Mouse (Mus musculus) small intestine, adult 2 months (tissue): ENCODE measurements at regions not wholly inside any gene's neighbourhood (a gene's known extent, or its start where the extent isn't known, plus 50 kb on each side); places are given as distances from the start of the nearest gene placed in this dataset.
A peak's percentile ranks its signal among the peaks of the same experiment; 100 is the strongest.

ENCODE experiments used
- H3K27ac ChIP-seq: fragments of 200-500 bp; 2 replicates; pipeline ENCODE4 v1.5.1; 2012; ENCODE audit warnings: low read depth, low read length, control low read depth, inconsistent platforms; ENCODE audit not compliant: insufficient read depth
- H3K27me3 ChIP-seq: fragments of 200-500 bp; 2 replicates; pipeline ENCODE4 v1.6.1; 2012; ENCODE audit warnings: mild to moderate bottlenecking, moderate library complexity, low read length, inconsistent platforms; ENCODE audit not compliant: control insufficient read depth, insufficient read depth
- H3K36me3 ChIP-seq: fragments of 200-500 bp; 2 replicates; pipeline ENCODE4 v1.6.1; 2012; ENCODE audit warnings: mild to moderate bottlenecking, low read length, control low read depth, inconsistent platforms; ENCODE audit not compliant: control insufficient read depth, insufficient read depth
- H3K4me1 ChIP-seq: fragments of 200-500 bp; 2 replicates; pipeline ENCODE4 v1.6.1; 2012; ENCODE audit warnings: low read length, inconsistent platforms, mixed read lengths; ENCODE audit not compliant: control insufficient read depth, insufficient read depth, insufficient read length
- H3K4me3 ChIP-seq: fragments of 200-500 bp; 2 replicates; pipeline ENCODE4 v1.5.1; 2012; ENCODE audit warnings: low read depth, mild to moderate bottlenecking, control low read depth, inconsistent platforms, low read length, moderate library complexity
- CTCF ChIP-seq: fragments of 200-500 bp; IDR thresholded peaks from 2 replicates; pipeline ENCODE4 v1.5.1; 2012; ENCODE audit warnings: low read depth, mild to moderate bottlenecking, control low read depth, inconsistent platforms, low read length, moderate library complexity, mixed read lengths; ENCODE audit not compliant: insufficient replicate concordance, insufficient read length; ENCODE audit errors: extremely low read depth
- POLR2A ChIP-seq: fragments of 200-500 bp; IDR thresholded peaks from 2 replicates; pipeline ENCODE4 v1.6.1; 2012; ENCODE audit warnings: low read depth, mild to moderate bottlenecking, control low read depth, inconsistent platforms, low read length, moderate library complexity
- WGBS: fragments of 180-500 bp; shearing (Covaris S2); methylation state at CpG from one replicate; pipeline ENCODE4 v1.1.7; 2018; 5-methylcytosine and 5-hydroxymethylcytosine counted together

DNA sequence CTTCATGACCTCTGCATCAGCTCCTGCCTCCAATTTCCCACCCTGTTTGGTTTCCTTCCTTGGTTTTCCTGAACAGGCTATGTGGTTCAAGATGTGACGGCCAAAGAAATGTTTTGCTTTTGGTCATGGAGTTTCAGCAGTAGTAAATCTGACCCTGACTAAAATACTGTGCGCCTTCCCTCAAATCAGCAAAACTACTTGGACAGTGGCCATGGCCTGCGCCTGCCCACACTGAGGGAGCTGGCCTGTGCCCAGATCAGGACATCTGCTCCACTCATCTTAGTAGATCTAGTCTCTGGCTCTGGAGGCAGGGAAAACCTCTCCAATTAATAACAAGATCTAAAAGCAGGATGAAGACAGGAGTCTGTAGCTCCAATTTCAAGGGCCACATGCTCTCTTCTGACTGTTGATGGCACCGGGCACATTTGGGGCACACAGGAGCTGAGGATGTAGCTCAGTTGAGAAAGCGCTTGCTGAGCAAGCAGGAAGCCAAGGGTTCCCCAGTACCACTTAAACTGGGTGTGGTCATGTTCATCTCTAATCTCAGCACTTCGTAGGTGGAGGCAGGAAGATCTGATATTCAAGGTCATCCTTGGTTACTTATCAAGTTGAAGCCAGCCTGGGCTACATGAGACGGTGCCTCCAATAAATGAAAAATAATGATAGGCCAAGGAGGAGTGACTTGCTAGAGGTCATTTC, 96.6 kb upstream of the Mrps10 start:
- Histone ChIP-seq H3K4me1 (peaks cover 7% of the 10 kb centered on the region; the same call in 1 of the 2 replicates), H3K27ac (no peak overlapping the region), H3K4me3 (no peak overlapping the region), H3K27me3 (no peaks in the 10 kb centered on the region), H3K36me3 (no peaks in the 10 kb centered on the region; the same call in 1 of the 2 replicates)
- TF ChIP-seq CTCF (no peak), POLR2A (no peak)
- 47% methylated on average over 7 of the region's 7 CpGs for WGBS

DNA sequence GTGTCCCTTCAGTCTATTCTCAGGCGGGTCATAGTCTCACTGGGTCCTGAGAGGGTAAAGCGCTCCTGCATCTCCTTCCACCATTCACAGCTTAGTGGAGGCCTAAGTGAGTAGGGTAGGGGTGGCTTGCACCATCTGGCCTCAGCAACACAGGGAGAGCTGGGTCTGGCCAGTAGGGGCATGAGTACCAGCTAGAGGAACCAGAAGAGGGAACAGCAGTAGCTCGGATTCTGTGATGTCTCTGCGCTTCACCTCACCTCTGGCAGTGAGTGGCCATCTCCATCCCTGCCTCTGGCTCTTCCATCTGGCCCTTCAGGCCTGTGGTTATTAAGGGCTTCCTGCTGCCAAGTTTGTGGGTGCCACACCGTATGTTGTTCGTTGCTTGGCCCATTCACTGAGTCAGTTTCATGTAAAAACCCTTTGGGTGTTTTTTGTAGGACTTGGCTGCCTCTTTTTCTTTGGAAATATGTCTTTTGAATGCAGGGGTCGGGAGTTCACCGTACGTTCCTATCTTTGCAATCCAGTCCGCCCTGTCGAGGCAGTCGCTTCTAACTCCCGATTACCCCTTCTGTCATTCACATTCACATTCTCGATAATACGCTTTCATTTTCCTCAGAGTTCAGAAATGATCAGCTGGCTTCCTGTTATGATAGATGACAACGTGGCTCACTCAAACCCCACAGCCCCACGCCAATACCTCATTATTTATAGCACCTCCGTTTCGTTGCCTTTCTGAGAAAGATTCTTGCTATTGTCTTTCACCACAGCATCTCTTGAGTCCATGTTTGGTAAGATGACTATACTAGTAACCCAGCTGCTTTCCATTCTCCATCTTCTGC, 99.4 kb upstream of the Mrps10 start:
- Histone ChIP-seq H3K27me3 (no peaks in the 10 kb centered on the region), H3K36me3 (no peaks in the 10 kb centered on the region), H3K4me3 (no peak overlapping the region), H3K4me1 (no peaks in the 10 kb centered on the region; the same call in 1 of the 2 replicates), H3K27ac (no peak overlapping the region)
- TF ChIP-seq POLR2A, result no peak
- TF ChIP-seq CTCF, result no peak
- WGBS, result 80% methylated on average over 19 of the region's 19 CpGs

DNA sequence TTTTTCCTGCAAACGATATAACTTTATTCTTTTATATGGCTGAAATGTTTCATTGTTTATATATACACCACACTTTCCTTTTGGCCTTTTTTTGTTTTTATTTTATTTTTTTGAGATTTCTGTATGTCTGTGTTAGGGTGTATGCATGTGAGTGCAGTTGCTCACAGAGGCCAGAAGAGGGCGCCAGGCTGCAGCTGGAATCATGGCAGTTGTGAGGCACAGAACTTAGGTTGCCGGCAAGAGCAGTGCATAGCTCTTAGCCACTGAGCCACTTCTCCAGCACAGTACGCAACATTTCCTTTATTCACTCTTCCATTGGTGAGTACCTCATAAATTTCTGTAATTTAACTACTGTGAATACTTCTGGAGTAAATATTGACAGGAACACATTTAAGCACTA, 100.8 kb upstream of the Mrps10 start:
- Histone ChIP-seq H3K36me3 (no peaks in the 10 kb centered on the region), H3K4me1 (no peaks in the 10 kb centered on the region; the same call in 1 of the 2 replicates), H3K27ac (no peak overlapping the region), H3K4me3 (no peak overlapping the region), H3K27me3 (no peaks in the 10 kb centered on the region)
- WGBS, result 93% methylated on average over 4 of the region's 4 CpGs
- TF ChIP-seq CTCF (peak; percentile 35; the same call in 1 of the 2 replicates), POLR2A (no peak)

DNA sequence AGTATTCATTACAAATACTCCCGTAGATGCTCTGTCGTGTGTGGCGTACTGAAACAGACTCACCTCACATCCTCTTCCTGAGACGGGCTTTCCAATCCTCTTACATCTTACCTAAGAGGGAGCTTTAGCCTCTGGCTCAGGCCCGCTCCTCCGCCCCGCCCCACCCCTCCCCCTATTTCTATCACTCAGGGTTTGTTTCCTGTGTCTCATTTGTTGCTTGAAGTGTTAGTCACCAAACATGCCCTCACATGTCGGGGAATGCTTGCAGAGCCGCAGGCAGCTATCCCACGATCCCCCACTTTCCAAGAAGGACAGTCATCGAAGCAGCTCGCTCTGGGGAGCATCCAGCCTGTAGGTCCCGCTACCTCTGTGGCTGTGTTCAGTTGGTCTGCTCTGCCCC, 101.6 kb upstream of the Mrps10 start:
- whole genome bisulfite sequencing, result 95% methylated on average over 13 of the region's 13 CpGs
- H3K4me3 ChIP-seq, result no peak overlapping the region
- no peaks in the 10 kb centered on the region; the same call in 1 of the 2 replicates for H3K4me1 ChIP-seq
- TF ChIP-seq POLR2A (no peak), CTCF (no peak)
- no peaks in the 10 kb centered on the region for H3K27me3 ChIP-seq
- H3K36me3 ChIP-seq, result no peaks in the 10 kb centered on the region
- no peak overlapping the region for H3K27ac ChIP-seq

DNA sequence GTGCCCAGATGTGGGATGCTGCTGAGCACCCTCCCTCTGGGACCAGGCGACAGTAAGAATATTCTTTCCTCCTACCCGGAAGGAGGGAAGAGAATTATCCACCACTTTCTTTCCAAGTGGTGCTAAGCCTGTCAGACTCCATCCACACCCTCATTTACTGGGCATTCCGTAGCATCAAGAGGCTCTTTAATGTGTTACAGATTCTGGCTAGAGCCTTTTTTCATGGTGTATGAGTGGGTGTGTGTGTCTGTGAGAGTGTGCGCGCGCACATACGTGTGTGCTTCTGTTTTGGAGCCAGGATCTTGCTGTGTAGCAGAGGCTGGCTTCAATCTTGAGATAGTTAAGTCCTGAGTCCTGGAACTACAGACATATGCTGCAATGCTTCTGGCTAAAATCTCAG, 102.4 kb upstream of the Mrps10 start:
- 91% methylated on average over 7 of the region's 7 CpGs for WGBS
- no peaks in the 10 kb centered on the region for H3K36me3 ChIP-seq
- no peaks in the 10 kb centered on the region for H3K4me1 ChIP-seq
- H3K27ac ChIP-seq, result no peak overlapping the region
- no peaks in the 10 kb centered on the region for H3K27me3 ChIP-seq
- no peak overlapping the region for H3K4me3 ChIP-seq
- no peak for TF ChIP-seq CTCF

DNA sequence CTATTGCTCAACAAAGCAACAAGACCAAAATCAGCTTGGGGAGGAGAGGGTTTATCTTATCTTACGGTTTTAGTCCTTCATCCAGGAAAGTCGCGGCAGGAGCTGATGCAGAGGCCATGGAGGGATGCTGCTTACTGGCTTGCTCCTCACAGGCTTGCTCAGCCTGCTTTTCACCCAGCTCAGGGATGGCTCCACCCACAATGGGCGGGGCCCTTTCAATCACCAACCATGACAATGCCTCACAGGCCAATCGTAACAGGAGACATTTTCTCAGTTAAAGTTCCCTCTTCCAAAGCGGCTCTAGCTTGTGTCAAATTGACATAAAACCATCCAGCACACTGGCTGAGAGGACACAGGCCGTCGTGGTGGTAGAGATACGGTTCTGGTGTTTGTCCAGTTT, 105.7 kb upstream of the Mrps10 start:
- H3K27ac ChIP-seq, result no peak overlapping the region
- H3K36me3 ChIP-seq, result no peaks in the 10 kb centered on the region
- no peaks in the 10 kb centered on the region for H3K4me1 ChIP-seq
- TF ChIP-seq POLR2A, result no peak
- TF ChIP-seq CTCF, result no peak
- H3K27me3 ChIP-seq, result no peaks in the 10 kb centered on the region
- 90% methylated on average over 9 of the region's 9 CpGs for WGBS
- H3K4me3 ChIP-seq, result no peak overlapping the region

DNA sequence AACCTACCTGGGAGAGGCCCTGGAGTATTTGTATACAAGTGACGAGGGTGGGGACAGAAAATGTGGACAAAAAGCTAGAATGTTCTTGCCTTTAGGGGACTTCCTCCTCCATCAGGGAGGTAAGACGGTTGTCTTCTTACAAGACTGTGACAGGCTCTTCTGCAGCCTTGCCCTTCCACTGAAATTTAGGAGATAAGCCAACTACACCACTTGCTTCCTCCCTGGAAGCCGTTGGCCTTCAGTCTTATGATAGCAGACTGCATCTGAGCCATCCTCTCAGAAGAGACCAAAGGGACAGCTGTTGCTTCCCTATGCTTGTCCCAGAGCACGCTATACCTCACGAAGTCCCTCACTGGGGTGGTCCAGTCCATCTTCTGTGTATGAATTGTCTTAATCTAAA, 106.5 kb upstream of the Mrps10 start:
- no peak overlapping the region for H3K4me3 ChIP-seq
- H3K27me3 ChIP-seq, result no peaks in the 10 kb centered on the region
- WGBS, result 88% methylated on average over 5 of the region's 5 CpGs
- no peaks in the 10 kb centered on the region for H3K4me1 ChIP-seq
- H3K27ac ChIP-seq, result no peak overlapping the region
- H3K36me3 ChIP-seq, result no peaks in the 10 kb centered on the region
- TF ChIP-seq CTCF (no peak), POLR2A (no peak)
